Mouse (Mus musculus) liver, adult 2 months (tissue): ENCODE data around the gene Slc38a10. TPM values are rescaled to one million over a fixed set of nuclear protein-coding genes. Genes with fewer than 3 reads are reported as not detected.

Experiments used
- DNase-seq: peaks from one replicate; pipeline ENCODE4 v3.0.0-alpha.2; 2011; ENCODE audit warnings: low read depth, low spot score; ENCODE audit errors: extremely low read depth
- H3K27ac ChIP-seq: fragments of 200-500 bp; replicated peaks from 2 replicates; pipeline ENCODE4 v1.5.1; 2012; ENCODE audit warnings: low read depth, mild to moderate bottlenecking, control low read depth, inconsistent platforms, low read length; ENCODE audit not compliant: insufficient read depth
- H3K27me3 ChIP-seq: fragments of 200-500 bp; 2 replicates; pipeline ENCODE4 v1.6.1; 2012; ENCODE audit warnings: mild to moderate bottlenecking, moderate library complexity, low read length, inconsistent platforms; ENCODE audit not compliant: control insufficient read depth, insufficient read depth
- H3K36me3 ChIP-seq: fragments of 200-500 bp; 2 replicates; pipeline ENCODE4 v1.6.1; 2012; ENCODE audit warnings: low read length, inconsistent platforms; ENCODE audit not compliant: control insufficient read depth, insufficient read depth
- H3K4me1 ChIP-seq: fragments of 200-500 bp; 2 replicates; pipeline ENCODE4 v1.6.1; 2011; ENCODE audit warnings: low read length; ENCODE audit not compliant: control insufficient read depth, insufficient read depth
- H3K4me3 ChIP-seq: fragments of 200-500 bp; 2 replicates; pipeline ENCODE4 v1.5.1; 2011; ENCODE audit warnings: low read depth, mild to moderate bottlenecking, control low read depth, low read length, moderate library complexity; ENCODE audit not compliant: insufficient read depth
- H3K79me2 ChIP-seq: fragments of 200-500 bp; 2 replicates; pipeline ENCODE4 v1.6.1; 2012; ENCODE audit warnings: inconsistent platforms, mild to moderate bottlenecking, low read length, moderate library complexity; ENCODE audit not compliant: control insufficient read depth, insufficient read depth
- H3K9ac ChIP-seq: fragments of 200-500 bp; 2 replicates; pipeline ENCODE4 v1.6.1; 2012; ENCODE audit warnings: low read depth, mild to moderate bottlenecking, control low read depth, inconsistent platforms, low read length
- CTCF ChIP-seq: fragments of 200-500 bp; IDR thresholded peaks from 2 replicates; pipeline ENCODE4 v1.5.1; 2011; ENCODE audit warnings: low read depth, low read length, control low read depth
- POLR2A ChIP-seq: fragments of 200-500 bp; IDR thresholded peaks from 2 replicates; pipeline ENCODE4 v1.6.1; 2011; ENCODE audit warnings: low read length, control low read depth; ENCODE audit not compliant: insufficient read depth; ENCODE audit errors: extremely low read depth
- WGBS: fragments of 180-500 bp; shearing (Covaris S2); methylation state at CpG from one replicate; pipeline ENCODE4 v1.1.7; 2018; 5-methylcytosine and 5-hydroxymethylcytosine counted together
- polyA plus RNA-seq: library from polyadenylated mRNA; depleted of rRNA; stranded (reverse); fragments of >200 nt; gene quantifications from 2 replicates; pipeline ENCODE4 v1.2.3, GENCODE M21; 2012
- total RNA-seq: library from RNA; depleted of rRNA; stranded (reverse); fragments of >200 nt; gene quantifications from 2 replicates; pipeline ENCODE4 v1.2.3, GENCODE M21; 2014

The Slc38a10 gene
- total and polyA plus RNA-seq, 2 experiments = 41.1 to 90.2 TPM

- TF ChIP-seq POLR2A (no peak), CTCF (peak; percentile 70)
- DNase-seq = peak; percentile 21
- Histone ChIP-seq H3K36me3 (peaks cover 5% of the 10 kb centered on the region; the same call in 1 of the 2 replicates), H3K79me2 (no peaks in the 10 kb centered on the region), H3K4me3 (no peak overlapping the region), H3K9ac (no peak overlapping the region), H3K4me1 (no peaks in the 10 kb centered on the region), H3K27ac (no peak overlapping the region), H3K27me3 (no peaks in the 10 kb centered on the region)
- 84% methylated on average over 17 of the region's 17 CpGs for WGBS
Observed at GRCm38 (mm10) chr11:120120642-120121420, 30.3 kb downstream of the Slc38a10 start.

- 80% methylated on average over 10 of the region's 10 CpGs for WGBS
- Histone ChIP-seq H3K9ac (no peak overlapping the region), H3K36me3 (peaks cover 5% of the 10 kb centered on the region; the same call in 1 of the 2 replicates), H3K27me3 (no peaks in the 10 kb centered on the region), H3K79me2 (no peaks in the 10 kb centered on the region), H3K4me1 (no peaks in the 10 kb centered on the region), H3K27ac (no peak overlapping the region), H3K4me3 (no peak overlapping the region)
- no peak for DNase-seq
- TF ChIP-seq POLR2A (no peak), CTCF (no peak)
Observed at GRCm38 (mm10) chr11:120119936-120120541, 31.1 kb downstream of the Slc38a10 start.

DNA sequence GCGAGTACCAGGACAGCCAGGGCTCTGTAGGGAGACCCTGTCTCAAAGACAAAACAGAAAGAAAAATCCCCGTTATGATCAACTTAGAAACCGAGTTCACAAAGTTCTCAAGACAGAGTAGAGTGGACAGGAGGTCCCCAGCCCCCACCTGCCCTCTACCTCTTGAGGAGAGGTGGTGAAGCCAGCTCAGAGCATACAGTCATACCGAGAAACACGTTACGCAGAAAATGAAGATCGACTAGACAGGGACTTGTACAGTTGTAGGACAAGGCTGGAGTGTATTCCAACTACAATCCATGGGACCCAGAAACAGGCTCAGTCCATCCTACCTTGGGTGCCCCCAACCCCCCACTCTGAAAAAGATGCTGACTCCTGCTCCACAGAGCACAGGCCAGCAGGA lies 32.0 kb downstream of the Slc38a10 start:
- TF ChIP-seq CTCF (no peak), POLR2A (no peak)
- Histone ChIP-seq H3K4me1 (no peaks in the 10 kb centered on the region), H3K27me3 (no peaks in the 10 kb centered on the region), H3K4me3 (no peak overlapping the region), H3K27ac (no peak overlapping the region), H3K9ac (no peak overlapping the region), H3K36me3 (peaks cover 2% of the 10 kb centered on the region; the same call in 1 of the 2 replicates), H3K79me2 (no peaks in the 10 kb centered on the region)
- WGBS = 97% methylated on average over 7 of the region's 7 CpGs
- DNase-seq = no peak

GRCm38 (mm10) chr11:120117626-120118025 lies 33.5 kb downstream of the Slc38a10 start:
- no peak for DNase-seq
- 85% methylated on average over 2 of the region's 2 CpGs for WGBS
- no peaks in the 10 kb centered on the region for H3K27me3 ChIP-seq
- no peak overlapping the region for H3K4me3 ChIP-seq
- peaks cover 2% of the 10 kb centered on the region; the same call in 1 of the 2 replicates for H3K36me3 ChIP-seq
- H3K79me2 ChIP-seq = no peaks in the 10 kb centered on the region
- no peak overlapping the region for H3K27ac ChIP-seq
- TF ChIP-seq POLR2A (no peak), CTCF (no peak)
- no peak overlapping the region for H3K9ac ChIP-seq
- H3K4me1 ChIP-seq = no peaks in the 10 kb centered on the region

- no peak for DNase-seq
- Histone ChIP-seq H3K36me3 (no peaks in the 10 kb centered on the region; the same call in 1 of the 2 replicates), H3K27me3 (no peaks in the 10 kb centered on the region), H3K27ac (no peak overlapping the region), H3K4me1 (no peaks in the 10 kb centered on the region), H3K4me3 (no peak overlapping the region), H3K9ac (no peak overlapping the region), H3K79me2 (no peaks in the 10 kb centered on the region)
- TF ChIP-seq CTCF (no peak), POLR2A (no peak)
- WGBS = 96% methylated on average over 21 of the region's 21 CpGs
Observed at GRCm38 (mm10) chr11:120114488-120115215, 36.5 kb downstream of the Slc38a10 start.
